Mouse (Mus musculus) embryo, embryonic 11.5 days (tissue): ENCODE results near the gene Adamts15.

Experiments
- DNase-seq: peaks from one replicate; pipeline ENCODE4 v3.0.0-alpha.2; 2012; ENCODE audit warnings: low read depth, low spot score

Gene Adamts15

DNA sequence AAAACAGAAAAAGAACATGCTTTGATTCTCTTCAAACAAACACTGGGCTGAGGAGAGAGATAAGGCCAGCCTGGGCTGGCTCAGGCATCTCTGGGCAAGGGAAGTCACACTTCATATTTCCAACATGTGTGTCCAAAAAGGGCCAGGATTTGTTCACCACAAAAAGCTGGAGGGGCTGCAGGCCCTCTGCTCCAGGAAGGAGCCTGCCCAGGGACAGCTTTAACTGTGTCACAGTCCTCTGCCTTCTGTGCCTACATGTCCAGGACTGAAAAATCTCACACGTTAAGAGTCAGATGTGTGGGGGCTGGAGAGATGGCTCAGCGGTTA is 42.3 kb downstream of the Adamts15 start:
- no peak for DNase-seq

DNA sequence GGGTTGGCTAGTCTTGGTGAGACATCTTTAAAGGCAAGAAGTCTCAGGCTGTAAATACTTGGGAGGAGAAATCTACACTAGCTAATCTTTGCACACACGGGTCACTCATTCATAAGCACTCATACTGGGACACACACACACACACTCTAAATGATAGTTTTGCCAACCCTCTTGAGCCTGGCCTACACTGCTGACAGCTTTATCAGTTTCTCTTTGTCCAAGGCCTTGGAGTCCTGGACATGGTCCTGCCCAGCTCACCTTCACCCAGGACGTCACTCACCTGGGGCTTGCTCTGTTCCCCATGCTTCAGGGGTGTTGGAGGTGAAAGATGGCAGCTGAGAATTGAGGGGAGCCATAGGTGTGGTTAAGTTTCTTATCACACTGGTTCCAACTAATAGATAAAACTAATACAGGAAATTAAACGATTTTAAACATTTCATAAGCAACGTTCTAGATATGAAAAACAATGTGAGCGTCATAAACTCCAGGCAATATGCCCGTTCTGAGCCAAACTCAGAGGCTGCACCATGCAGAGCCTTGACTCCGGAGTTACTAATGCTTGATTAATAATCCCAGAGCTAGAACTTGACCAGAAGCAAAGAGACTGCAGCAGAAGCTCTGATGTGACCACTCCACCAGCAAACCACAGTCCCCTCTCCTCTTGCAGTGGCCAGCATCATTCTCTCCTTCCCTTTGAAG is 42.9 kb downstream of the Adamts15 start:
- DNase-seq = no peak

DNA sequence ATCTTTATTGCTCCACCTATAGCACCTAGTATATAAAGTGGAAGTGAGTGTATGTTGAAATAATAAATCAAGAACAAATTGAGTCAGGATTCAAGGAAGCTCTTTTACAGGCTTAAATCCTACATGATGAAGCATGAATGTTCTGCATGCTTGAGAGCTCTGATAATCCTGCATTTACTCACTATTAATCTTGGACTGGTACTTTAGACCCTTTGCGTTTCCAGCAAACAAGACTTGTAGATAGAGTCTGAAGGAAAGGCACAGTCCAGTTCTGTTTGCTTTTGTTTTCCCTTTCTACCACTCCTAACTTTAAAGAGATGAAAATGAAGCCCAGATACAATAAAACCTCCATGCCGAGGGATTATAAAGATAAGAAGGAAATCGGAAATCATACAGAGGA is 45.7 kb downstream of the Adamts15 start:
- no peak for DNase-seq

DNA sequence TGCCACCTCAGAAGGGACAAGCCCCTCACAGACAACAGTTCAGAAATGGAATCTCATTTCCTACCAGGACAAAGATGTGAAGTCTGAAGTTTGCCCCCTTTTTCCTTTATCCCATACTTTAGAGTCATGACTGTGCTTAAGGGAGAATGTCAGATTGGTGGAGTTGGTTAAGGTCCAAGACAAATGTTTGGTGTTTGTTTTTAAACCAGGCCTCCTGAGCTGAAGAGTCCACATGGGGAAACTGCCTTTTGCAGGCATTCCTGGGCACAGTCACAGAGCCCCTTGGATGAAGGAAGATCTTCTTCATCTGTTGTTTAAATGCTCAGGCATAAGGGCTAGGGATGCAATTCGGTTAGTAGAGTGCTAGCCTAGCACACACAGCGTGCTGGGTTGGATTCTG is 66.4 kb downstream of the Adamts15 start:
- DNase-seq = no peak

DNA sequence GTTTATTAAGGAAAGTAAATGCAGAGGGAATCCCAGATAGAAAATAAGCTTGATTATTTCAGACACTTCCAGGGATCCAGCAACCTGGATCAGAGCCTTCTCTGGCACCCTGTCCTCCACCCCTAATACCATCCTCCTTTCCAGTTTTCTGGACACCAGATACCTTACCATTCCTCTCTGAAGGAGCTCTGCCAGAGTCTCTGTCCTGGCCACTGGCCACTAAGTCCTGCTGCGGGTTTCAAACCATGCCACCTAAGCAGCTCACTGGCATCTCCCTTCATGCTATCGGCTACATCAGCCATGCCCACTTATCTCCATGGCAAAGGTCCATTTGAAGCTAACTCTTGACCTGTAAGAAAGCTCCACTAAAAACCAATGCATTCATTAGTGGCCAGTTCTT is 70.4 kb downstream of the Adamts15 start:
- DNase-seq = no peak

DNA sequence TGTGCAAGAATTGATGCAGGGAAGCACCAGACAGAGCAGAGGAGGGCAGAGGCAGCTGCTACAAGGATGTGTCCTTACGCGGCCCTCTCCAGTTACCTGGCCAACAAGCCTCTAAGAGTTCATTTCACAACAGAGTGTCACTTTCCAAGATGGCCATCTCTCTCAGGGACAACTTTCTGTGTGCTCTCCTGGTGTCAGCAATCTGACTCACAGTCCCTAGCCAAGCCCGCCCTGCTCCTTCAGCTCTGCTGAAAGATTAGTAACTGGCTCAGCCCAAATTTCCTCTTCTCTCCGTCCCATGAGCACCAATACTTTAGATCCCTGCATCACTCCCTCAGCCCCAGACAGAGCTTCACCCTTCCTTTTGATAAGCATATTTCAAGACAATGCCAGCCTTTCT is 72.3 kb downstream of the Adamts15 start:
- no peak for DNase-seq

DNA sequence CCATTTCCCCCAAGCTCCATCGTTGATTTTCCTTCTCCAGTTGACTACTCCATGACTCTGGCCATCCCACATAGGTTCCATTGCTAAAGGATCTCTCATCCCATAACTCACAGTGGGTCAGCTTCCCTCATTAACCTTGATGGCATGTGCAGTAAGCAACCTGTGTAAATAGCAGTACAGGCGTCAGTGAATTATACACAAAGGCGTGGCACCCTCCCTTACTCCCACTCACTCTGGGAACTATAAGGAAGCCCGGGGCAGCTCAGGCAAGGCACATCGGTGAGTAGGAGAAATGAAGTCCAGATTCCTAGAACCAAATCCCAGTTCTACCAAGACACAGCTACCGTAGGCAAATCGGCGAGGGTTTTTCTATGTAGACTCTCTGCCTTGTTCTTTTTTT is 72.8 kb downstream of the Adamts15 start:
- DNase-seq = no peak
